Mouse (Mus musculus): Measurements from ENCODE around the gene Dlgap4.

DNA sequence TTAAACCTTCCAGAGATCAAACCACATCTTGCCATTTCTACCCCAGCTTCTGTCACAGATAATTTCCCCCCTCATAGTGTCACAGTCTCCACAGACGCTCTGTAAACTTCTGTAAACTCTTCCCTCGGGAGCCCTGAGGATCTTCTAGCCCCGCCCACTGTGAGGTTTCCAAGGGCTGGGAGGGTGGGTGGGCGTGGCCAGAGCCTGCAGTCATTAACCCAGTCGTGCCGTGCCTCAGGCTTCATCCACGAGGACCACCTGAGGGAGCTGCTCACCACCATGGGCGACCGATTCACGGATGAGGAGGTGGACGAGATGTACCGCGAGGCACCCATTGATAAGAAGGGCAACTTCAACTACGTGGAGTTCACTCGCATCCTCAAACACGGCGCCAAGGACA is 167.2 kb downstream of the Dlgap4 start:
- no peak for TF ChIP-seq CTCF (IDR thresholded peaks at IDR 0.05; ENCODE audit: extremely low read depth, insufficient read depth, low read length)
- no peak for TF ChIP-seq POLR2A (IDR thresholded peaks at IDR 0.05; ENCODE audit: extremely low read depth, insufficient read depth, low read length)
